Mouse (Mus musculus) left cerebral cortex, postnatal 25 days (tissue): ENCODE data around the gene H2-DMa. TPM values are rescaled to one million over a fixed set of nuclear protein-coding genes. Genes with fewer than 3 reads are reported as not detected.

ENCODE experiments used
- DNase-seq, 2 experiments: peaks; one replicate each; pipeline ENCODE4 v3.0.0; 2022; ENCODE audit warnings: low spot score in 2 of 2, mixed read lengths in 1 of 2
- intact Hi-C: fragments of 180-260 bp; cut with DNase I; formaldehyde crosslinking; loops from one replicate; pipeline ENCODE4 v1.15.1; 2025
- total RNA-seq, 2 experiments: library from RNA; stranded (reverse); gene quantifications; 2 replicates each; pipeline ENCODE4 v1.2.3; 2021

The H2-DMa gene
- total RNA-seq, 2 experiments from 2014 or later, result 26.0 to 26.5 TPM

DNA sequence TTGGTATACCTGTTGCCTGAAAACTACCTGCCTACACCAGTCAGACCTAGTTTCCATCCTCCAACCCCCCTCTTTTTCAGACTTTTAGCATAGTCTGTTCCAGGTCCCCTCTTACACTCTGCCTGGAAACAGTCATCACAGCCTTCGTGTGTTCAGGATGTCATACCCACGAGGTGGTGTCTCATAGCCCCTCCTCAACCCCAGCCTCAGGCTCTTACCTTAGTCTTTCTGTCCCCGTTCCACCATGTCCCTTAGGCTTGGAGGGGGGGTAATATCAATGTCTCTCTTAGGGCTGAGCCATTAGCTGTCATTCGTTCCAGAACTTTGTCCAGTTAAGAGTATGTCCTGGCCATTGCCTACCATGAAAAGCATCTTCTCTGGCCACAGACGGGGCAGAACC lies 18.2 kb upstream of the H2-DMa start:
- intact Hi-C loops, result loop anchor here (10.0 kb wide), 1 partner anchor 134 kb away; the partner anchor contains the start of gene H2-Ob
- no peak for DNase-seq

DNA sequence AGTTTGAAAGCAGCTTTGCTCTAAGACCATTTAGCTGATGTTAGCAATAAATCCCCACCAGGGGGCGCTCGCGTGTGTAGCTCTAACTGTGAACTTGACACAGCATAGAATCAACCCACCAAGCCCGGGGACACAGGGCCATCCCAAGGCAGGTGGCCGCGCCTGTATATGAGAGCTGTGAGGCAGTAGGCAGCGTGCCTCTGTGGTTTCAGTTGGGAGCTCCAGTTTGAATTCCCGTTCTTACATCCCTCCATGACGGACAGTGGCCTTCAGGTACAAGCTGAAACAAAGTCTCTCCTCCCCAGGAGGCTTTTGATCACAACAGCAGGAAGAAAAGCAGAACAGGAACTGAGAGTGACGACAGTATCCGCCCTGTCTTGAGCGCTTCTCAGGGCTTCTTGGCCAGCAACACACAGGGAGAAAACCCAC lies 17.7 kb upstream of the H2-DMa start:
- intact Hi-C loops, result loop anchor here (2.0 to 10.0 kb wide), 2 partner anchors 67 to 133 kb away; partner anchors contain the start of gene H2-Ob

DNA sequence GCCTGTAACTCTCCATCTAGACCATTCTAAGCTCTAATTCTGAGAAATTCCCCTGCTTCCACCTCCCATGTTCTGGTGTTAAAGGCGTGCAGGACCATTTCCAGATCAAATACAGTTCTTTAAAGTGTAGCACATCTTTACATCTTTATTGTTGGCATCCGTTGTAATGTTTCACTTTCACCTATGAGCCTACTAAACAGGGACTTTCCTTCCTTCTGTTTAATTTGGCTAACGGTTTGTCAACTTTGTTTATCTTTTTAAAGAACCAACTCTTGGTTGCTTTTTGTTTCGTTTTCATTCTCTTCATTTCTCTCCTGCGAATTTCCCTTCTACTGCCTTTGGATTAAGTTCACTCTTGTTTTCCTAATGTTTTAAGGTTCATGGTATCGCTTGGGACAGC lies 16.5 kb upstream of the H2-DMa start:
- DNase-seq, result no peak
- intact Hi-C loops, result loop anchor here (2.0 to 10.0 kb wide), 2 partner anchors 66 to 132 kb away; partner anchors contain the start of gene H2-Ob

More for the DNA sequence above, 17.7 kb upstream of the H2-DMa start:
- peak; percentile 89 to 92 for DNase-seq

DNA sequence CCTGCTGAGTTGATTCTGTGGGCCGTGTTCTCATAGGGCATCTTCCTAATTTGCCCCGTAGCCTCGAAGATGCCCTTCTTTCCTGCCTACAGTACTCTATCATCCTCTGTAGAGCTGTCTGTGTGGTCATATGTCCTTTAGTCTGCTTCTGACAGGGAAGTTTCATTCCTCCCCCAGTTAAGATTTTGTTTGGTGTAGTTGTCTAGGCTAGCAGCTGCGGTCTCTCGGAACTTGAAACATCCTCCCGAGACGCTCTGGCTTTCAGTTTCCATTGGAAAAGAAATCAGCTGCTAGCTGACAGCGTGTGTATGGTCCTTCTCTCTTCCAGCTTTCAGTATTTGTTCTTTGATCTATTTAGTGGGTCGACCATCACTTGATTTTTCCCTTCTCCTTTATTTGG lies 14.5 kb upstream of the H2-DMa start:
- intact Hi-C loops, result loop anchor here (10.0 kb wide), 1 partner anchor 130 kb away; the partner anchor contains the start of gene H2-Ob
- no peak for DNase-seq

DNA sequence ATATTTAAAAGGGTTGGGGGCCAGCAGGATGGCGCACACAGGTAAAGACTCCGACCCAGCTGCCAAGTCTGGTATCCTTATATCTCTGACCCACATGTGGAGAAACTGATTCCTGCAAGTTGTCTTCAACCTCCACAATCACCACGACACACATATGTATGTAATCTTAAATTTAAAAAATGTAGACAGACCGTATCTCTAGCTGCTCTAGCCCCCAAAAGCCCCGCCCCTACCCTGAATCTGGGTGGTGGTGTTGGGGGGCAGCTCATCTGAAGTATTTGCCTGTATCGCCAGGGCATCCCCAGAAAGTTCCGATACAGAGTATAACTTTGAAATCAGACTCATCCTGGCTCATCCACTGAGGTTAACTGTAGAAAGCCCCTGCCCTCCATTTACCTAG lies 12.8 kb upstream of the H2-DMa start:
- DNase-seq, result no peak
- intact Hi-C loops, result loop anchor here (10.0 kb wide), 1 partner anchor 128 kb away; the partner anchor contains the start of gene H2-Ob

DNA sequence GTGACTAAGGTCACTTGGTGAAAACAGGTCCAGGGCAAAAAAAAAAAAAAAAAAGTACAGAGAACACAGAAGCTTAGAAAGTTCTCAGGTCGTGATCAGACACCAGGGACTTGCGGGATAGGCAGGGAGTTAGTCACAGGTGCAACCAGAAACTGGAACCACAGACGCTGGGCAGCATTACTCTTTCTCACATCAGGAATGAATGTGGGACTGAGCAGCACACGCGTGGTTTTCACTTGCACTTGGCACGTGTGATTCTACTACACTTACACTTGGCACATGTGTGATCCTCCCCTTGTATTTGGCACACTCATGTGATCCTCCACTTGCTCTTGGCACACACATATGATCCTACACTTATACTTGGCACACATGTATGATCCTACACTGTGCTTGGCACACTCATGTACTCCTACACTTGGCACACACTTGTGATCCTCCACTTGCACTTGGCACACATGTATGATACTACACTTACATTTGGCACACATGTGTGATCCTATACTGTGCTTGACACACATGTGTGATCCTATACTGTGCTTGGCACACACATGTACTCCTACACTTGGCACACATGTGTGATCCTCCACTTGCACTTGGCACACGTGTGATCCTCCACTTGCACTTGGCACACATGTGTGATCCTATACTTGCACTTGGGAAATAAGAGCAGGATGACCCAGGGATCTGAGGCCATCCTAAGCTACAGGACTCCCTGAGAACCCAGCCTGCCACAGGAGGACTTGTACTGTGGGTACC lies 12.1 kb upstream of the H2-DMa start:
- intact Hi-C loops, result loop anchor here (10.0 kb wide), 1 partner anchor 128 kb away; the partner anchor contains the start of gene H2-Ob
- DNase-seq, result no peak

DNA sequence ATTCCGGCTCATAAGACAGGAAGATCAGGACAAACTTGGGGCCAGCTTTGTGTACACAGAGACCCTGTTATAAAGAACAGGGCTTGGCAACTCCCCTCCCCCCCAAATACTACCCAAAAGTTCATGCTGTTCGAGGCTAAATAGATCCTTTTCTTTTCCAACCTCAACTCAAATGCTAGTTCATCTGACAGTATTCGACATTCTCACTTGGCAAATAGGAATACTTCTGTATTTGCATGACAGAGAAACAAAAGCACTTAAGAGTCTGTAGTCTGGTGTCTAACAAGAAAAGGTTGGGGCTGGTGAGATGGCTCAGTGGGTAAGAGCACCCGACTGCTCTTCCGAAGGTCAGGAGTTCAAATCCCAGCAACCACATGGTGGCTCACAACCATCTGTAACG lies 10.9 kb upstream of the H2-DMa start:
- DNase-seq, result no peak
- intact Hi-C loops, result loop anchor here (10.0 kb wide), 1 partner anchor 126 kb away; the partner anchor contains the start of gene H2-Ob

DNA sequence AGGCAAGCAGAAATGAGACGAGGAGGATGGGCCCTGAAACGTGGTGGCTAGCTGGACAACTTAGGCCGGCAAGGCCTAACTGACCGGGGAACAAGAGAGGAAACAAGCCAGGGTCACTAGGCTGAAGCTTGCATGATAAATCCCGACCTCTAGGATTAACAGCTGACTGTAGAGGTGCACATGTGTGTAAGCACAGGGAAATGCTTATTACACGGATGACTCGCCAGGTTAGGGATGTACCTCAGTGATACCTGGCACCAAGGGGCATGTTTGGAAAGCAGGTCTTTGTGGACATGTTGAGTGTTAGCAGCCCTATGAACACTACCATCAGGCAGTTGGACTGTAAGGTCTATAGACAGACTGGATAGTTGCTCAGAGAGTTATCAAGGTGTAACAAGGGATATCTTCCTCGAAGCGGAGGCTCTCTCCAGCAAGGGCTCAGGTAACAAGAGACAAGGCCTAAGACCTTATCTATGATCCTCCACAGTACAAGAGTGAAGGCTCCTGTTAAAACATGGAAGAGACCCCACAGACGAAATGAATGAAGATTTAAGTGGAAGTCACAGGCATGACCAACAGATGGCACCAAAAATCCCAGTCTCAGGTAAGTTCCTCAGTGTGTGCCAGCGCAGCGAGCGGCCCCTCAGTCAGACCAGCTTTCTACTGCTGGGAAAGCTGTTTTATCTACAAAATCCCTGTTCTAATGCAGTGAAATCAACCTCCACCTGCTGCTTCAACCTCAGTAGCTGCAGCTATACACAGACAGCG lies 10.1 kb upstream of the H2-DMa start:
- intact Hi-C loops, result loop anchor here (10.0 kb wide), 1 partner anchor 126 kb away; the partner anchor contains the start of gene H2-Ob
- peak in 1 of 2 experiments; percentile 33 for DNase-seq

DNA sequence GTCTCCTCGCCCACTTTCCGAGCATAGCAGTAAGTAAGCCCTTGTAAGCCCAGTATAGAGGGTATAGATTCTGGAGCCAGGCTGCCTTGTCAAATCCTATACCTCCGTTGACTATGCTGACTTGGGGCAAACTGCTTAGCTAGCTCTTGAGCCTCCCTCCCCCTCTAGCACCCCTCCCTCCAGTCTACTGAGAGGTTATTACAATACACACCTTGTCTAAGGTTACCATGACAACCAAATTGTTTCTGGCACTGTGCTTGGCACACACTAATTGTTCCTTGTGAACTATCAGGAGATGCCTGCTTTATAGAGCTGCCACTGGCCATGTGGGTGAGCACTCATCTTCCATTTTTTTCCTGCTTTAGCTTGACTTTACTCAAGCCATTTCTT lies 9.5 kb upstream of the H2-DMa start:
- no peak for DNase-seq
- intact Hi-C loops, result loop anchor here (10.0 kb wide), 1 partner anchor 125 kb away; the partner anchor contains the start of gene H2-Ob

DNA sequence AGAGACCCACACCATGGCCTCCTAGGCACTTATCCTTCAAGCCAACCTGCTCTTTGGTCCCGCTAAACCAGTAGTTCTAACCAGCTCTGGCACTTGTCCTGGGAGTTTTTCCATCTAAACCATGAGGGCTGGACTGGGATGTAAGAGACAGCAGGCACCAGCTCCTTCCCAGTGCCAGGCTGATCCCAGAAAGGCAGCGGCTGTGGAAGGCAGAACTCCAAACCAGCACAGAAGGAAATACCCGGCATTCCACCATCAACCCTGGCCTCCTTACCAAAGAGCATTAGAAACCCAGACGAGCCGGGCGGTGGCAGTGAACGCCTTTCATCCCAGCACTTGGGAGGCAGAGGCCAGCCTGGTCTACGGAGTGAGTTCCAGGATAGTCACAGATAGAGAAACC lies 9.0 kb upstream of the H2-DMa start:
- no peak for DNase-seq
- intact Hi-C loops, result no loop called here

DNA sequence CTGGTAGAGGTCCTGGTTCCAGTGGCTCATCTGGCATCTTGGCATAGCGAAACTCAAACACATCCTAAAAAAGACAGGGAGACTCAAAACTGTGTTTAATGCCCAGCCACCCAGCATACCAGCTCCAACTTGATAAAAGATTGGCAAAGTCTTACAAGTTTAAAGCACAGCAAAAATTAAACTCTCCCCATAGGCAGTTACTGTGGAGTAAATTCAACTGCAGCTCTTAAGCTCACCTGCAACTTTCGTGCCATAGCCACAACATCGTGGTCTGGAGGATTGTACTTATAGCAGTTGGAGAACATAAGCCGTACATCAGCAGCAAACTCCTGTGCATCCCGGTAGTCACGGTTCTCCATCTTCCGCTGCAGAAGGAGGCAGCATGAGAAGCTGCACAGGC lies 5.2 kb upstream of the H2-DMa start:
- DNase-seq, result no peak
- intact Hi-C loops, result no loop called here

DNA sequence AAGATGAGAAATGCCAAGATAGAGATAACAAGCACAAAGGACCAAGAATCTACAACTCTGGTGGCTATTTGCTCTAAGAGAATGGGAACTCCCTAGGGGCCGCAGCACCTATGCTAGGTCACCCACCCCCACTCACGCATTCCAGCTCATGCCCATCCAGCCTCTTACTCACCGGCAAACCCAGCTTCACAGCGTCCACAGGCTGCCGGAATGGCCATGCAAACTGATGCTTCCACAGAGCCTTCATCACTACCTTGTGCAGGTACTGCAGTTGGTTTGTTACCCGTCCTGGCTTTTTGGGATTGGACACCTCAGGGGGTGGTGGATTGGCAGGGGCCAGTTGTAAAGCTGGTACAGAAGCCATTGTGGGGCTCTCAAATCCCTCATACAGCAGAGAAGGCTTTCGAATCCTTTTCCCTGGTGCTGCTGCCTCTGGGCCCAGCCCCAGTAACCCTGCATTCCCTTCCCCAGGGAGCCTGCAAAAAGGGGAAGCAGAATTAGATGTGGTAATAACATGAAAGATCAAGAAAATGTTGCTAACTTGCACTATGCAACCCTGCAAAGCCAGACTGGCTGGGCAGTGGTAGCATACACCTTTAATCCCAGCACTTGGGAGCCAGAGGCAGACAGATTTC lies 2.5 kb upstream of the H2-DMa start:
- intact Hi-C loops, result loop anchor here (5.0 kb wide), 2 partner anchors 85 to 780 kb away; partner anchors contain the start of genes C2, Ehmt2, Rxrb and Slc39a7
- peak in 1 of 2 experiments; percentile 23 for DNase-seq

DNA sequence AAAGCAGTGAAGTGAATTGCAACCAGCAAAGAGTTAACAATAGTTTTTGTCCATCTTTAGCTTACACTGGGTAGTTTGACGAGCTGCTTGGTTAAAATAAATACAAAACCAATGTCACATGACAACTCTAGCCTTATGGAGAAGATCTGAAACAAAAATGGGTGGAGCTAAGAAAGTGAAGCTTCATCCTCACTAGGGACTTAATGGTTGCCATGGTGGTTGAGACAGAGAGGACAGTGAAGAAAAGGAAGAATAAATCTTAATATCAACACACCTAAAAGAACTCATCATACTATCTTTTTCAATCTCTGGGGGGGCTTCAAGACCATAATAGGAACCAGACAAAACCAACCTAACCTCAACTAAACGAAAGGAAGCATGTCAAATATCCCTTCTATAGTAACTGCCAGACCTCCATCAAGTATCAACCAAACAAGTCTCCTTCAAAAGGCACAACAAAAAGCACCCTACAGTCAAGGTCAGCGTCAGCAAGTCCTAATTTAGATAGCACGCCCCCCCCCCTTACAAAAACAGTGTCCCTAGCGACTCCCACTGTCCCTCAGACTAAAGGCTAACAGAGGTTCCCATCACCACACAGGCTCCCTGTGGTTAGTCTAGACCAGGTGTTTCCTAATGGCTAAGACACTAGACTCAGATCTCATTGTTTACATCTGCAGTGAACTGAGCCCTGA lies 1.8 kb upstream of the H2-DMa start:
- peak in 1 of 2 experiments; percentile 30 for DNase-seq
- intact Hi-C loops, result loop anchor here (5.0 kb wide), 2 partner anchors 85 to 780 kb away; partner anchors contain the start of genes C2, Ehmt2, Rxrb and Slc39a7

DNA sequence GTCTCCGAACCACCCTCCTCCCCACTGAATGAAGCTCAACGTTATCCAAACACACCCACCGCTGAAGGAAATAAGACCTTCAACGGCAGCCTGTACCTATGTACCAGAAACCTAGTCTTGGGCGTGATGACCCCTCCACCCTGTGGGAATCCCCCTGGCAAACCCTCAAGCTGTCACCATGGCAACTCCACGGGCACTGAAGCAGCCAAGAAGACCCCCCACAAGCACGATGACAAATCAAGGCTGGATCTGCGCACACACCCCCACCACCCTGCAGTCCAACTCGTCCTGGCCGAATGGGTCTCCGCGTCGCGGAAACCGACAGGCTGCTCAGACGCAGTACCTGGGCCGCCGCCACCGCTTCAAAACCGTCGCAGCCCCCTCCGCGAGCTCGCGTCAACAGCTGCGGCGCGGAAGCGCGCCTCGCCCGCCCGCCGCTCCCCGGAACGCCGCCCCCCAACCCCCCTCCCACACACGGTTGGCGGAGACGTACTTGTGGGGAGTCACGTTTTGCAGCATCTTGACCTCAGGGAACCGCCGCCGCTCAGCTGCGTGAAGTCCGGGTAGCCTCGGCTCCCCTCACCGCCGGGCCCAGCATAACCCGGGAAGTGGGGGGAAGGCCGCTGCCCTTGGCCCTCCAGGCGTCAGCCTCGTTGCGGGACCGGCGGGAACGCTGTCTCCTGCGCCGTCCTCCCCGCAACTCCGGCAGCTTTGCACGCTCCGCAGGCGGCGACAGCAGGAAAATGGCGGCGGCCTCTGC lies 1.0 kb upstream of the H2-DMa start:
- DNase-seq, result peak; percentile 45 to 71
- intact Hi-C loops, result loop anchor here (5.0 kb wide), 2 partner anchors 86 to 779 kb away; partner anchors contain the start of genes C2, Ehmt2, Rxrb and Slc39a7

DNA sequence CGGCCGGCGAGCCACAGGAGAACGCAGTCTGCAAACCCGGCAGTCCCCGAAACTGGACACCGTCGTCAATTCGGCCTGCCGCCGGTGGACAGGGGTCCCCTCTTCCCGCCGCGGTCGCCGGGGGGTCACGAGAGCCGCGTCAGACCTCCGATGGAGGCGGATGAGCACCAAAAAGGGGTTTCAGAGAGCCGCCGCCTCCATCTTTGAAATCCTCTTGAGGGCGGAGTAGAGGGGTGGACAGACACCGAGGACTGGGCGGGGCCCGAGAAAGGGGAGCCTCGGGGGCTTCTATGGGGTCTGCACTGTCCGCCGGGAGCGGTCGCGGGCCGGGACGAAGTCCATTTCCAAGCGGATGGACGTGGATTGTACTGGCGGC lies 480 bp upstream of the H2-DMa start:
- DNase-seq, result no peak
- intact Hi-C loops, result loop anchor here (5.0 kb wide), 2 partner anchors 87 to 778 kb away; partner anchors contain the start of genes C2, Ehmt2, Rxrb and Slc39a7

DNA sequence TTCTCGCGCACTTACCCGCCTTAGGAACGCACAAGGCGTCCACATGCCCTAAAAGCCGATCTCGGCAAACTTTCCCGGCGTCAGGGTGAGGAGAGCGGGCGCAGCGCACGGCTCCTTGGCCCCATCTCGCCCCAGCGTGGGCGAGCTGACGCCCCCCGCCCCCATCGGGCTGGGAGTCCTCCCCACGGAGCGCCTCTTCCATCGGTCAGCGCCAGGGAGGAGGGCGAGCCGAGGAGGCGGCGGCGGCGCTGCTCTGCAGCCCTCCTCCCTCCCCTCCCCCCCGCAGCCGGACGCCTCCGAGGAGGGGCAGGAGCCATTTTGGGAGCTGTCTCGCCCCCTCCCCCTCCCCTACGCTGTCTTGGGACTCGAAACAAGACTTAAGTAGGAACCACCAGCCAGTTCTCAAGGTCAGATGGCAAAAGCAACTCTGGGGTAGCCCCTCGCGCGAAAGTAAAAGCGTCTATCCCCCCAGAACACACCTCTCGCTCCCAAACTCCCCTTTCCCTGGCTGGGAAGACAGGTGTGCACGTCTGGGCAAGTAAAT lies 911 bp downstream of the H2-DMa start:
- intact Hi-C loops, result loop anchor here (5.0 kb wide), 1 partner anchor 507 kb away; the partner anchor contains the start of genes Ppt2 and Prrt1
- peak; percentile 87 to 93 for DNase-seq

DNA sequence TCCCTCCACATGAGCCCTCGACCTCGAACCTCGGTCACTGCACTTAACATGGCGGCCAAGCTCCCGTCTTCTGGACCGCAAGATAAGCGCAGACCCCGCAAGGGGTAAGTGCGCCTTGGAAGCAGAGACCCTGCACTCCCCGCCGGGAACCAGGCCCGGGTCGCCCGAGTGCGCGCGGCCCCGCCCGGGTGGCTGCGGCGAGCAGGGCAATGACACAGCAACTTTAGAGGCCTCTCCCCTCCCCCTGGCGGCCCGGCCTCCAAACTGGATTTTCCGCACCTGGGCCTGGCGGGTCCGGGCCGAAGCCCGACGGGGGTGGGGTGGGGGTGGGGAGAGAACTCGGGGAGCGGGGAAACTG lies 1.5 kb downstream of the H2-DMa start:
- DNase-seq, result peak in 1 of 2 experiments; percentile 77
- intact Hi-C loops, result loop anchor here (5.0 kb wide), 1 partner anchor 507 kb away; the partner anchor contains the start of genes Ppt2 and Prrt1
